In genomic region chr4:119294415-119295133, GRCm38 (mm10) we compare ENCODE assay signal across 8 mouse cellular contexts. TPM values are rescaled to one million over a fixed set of nuclear protein-coding genes. Genes with fewer than 3 reads are reported as not detected.
DNase-seq lines count a peak whose midpoint lies in the region; ATAC-seq and TF ChIP-seq lines count a peak whose summit lies in the region.

TSS of gene Ybx1 (minus strand) at chr4:119294604.

- no peak for TF ChIP-seq CTCF in cortical plate, adult 2 months (IDR thresholded peaks at IDR 0.05; ENCODE audit: extremely low read depth, insufficient read depth, low read length)

- no peaks in the 10 kb centered on the region for H3K27me3 ChIP-seq in megakaryocyte, embryonic 14.5 days (replicated peaks)

- peaks cover 3% of the 10 kb centered on the region; the same call in 1 of the 2 replicates for H3K4me1 ChIP-seq in cortical plate, adult 2 months (ENCODE audit: control insufficient read depth, insufficient read depth, low read length)
- H3K4me1 ChIP-seq in megakaryocyte, embryonic 14.5 days = peaks cover 62% of the 10 kb centered on the region

- peak within 1 kb of the TSS; percentile 87 for H3K4me3 ChIP-seq in cortical plate, adult 2 months (ENCODE audit: insufficient read depth, low read length)
- peak within 1 kb of the TSS; percentile 94 for H3K4me3 ChIP-seq in megakaryocyte, embryonic 14.5 days (replicated peaks)

- peak; percentile 82; the same call in 1 of the 2 replicates for TF ChIP-seq POLR2A in cortical plate, adult 2 months (IDR thresholded peaks at IDR 0.05; ENCODE audit: extremely low read depth, insufficient read depth, low read length)

- no peaks in the 10 kb centered on the region for H3K9me3 ChIP-seq in megakaryocyte, embryonic 14.5 days

- peak within 1 kb of the TSS; percentile 88 for H3K27ac ChIP-seq in cortical plate, adult 2 months (ENCODE audit: insufficient read depth, low read length)

- peaks cover 21% of the 10 kb centered on the region for H3K36me3 ChIP-seq in megakaryocyte, embryonic 14.5 days (replicated peaks; ENCODE audit: low read length)

- DNase-seq in gastrocnemius, adult 8-10 months (ENCODE audit: low spot score in 2 of 2) = peak; percentile 99
- peak; percentile 93 for DNase-seq in hindlimb bud, embryonic 11.5 days (ENCODE audit: extremely low spot score, low read depth, low spot score)
- DNase-seq in left cerebral cortex, adult 8-10 months (ENCODE audit: low spot score in 2 of 2) = peak; percentile 99 to 100
- DNase-seq in right cerebral cortex, postnatal 10 days (ENCODE audit: low spot score in 2 of 2) = peak; percentile 100
- peak; percentile 99 for DNase-seq in urinary bladder, postnatal 25 days (ENCODE audit: low spot score)

- peak; percentile 98 for ATAC-seq in activated CD4-positive, CD25-positive, alpha-beta regulatory T cell, adult 4 months

RNA-seq across cellular contexts. Expression of gene Ybx1, which starts in this region (rescaled TPM):
- 100 to 1,000 TPM; 172 to 180 TPM for polyA plus RNA-seq in activated CD4-positive, CD25-positive, alpha-beta regulatory T cell, adult 4 months (2017; shearing (Covaris generic))
- polyA plus RNA-seq in cortical plate, adult 2 months (2012; rRNA removed) = 226 and 233 TPM in 2 replicates
- 100 to 1,000 TPM; 604 to 694 (median 660) TPM for total RNA-seq in gastrocnemius, adult 8-10 months (2022)
- total RNA-seq in left cerebral cortex, adult 8-10 months (2022) = 100 to 1,000 TPM; 177 to 201 (median 189) TPM
- polyA plus RNA-seq in megakaryocyte, embryonic 14.5 days (2012; ENCODE audit: insufficient read depth, low replicate concordance) = 965 and 1,779 TPM in 2 replicates

Comparison
In these comparisons a context has a peak if more than half of its experiments do, and no peak if none do; other contexts are left out.
1. Peak in every context shown above with its lines: DNase-seq, ATAC-seq, H3K4me3 ChIP-seq and H3K27ac ChIP-seq.